ENCODE assay signal across 8 mouse cellular contexts in genomic region chr6:135011048-135011733, GRCm38 (mm10). TPM values are rescaled to one million over a fixed set of nuclear protein-coding genes. Genes with fewer than 3 reads are reported as not detected.
DNase-seq lines count a peak whose midpoint lies in the region; ATAC-seq lines count a peak whose summit lies in the region.

Gene Ddx47, plus strand, starts transcription at chr6:135011612.

- peak within 1 kb of the TSS; percentile 82 for H3K4me2 ChIP-seq in heart, embryonic 14.5 days (ENCODE audit: low read length)
- peak within 1 kb of the TSS; percentile 84 for H3K4me2 ChIP-seq in liver, embryonic 13.5 days
- H3K4me2 ChIP-seq in stomach, embryonic 16.5 days (ENCODE audit: low read depth, low read length) = peak within 1 kb of the TSS; percentile 85

- DNase-seq in c-Kit-negative CD71-positive TER-119-positive erythroid progenitor cells, embryonic 14.5 days (ENCODE audit: low read depth, low spot score) = peak; percentile 90
- DNase-seq in fibroblast of lung, adult 2 months (ENCODE audit: low read depth) = peak; percentile 84
- peak; percentile 95 for DNase-seq in kidney, postnatal 14 days
- peak; percentile 90 for DNase-seq in liver, embryonic 13.5 days
- DNase-seq in neural tube, embryonic 10.5 days (ENCODE audit: extremely low spot score, low spot score) = peak; percentile 93

- peaks cover 0 to 6% of the 10 kb centered on the region in 2 experiments; a peak in 2 of 4 replicates for H3K4me1 ChIP-seq in heart, embryonic 14.5 days (ENCODE audit: control insufficient read depth in 2 of 2, insufficient read depth in 2 of 2, low read length in 2 of 2)
- peaks cover 57% of the 10 kb centered on the region for H3K4me1 ChIP-seq in liver, embryonic 13.5 days (replicated peaks)
- peaks cover 6% of the 10 kb centered on the region for H3K4me1 ChIP-seq in stomach, embryonic 16.5 days (ENCODE audit: control insufficient read depth, insufficient read depth, low read length)

- no peaks in the 10 kb centered on the region for H3K27me3 ChIP-seq in heart, embryonic 14.5 days (ENCODE audit: control insufficient read depth, insufficient read depth, low read length)
- H3K27me3 ChIP-seq in liver, embryonic 13.5 days = no peaks in the 10 kb centered on the region
- no peaks in the 10 kb centered on the region for H3K27me3 ChIP-seq in stomach, embryonic 16.5 days (ENCODE audit: control insufficient read depth, insufficient read depth, low read length)

- peak; percentile 100 for ATAC-seq in CD4-positive, CD25-positive, alpha-beta regulatory T cell, adult 4 months
- ATAC-seq in heart, embryonic 14.5 days (ENCODE audit: insufficient number of reproducible peaks, insufficient read depth, low FRiP score, low read depth) = peak; percentile 78
- ATAC-seq in liver, embryonic 13.5 days (ENCODE audit: low read depth) = peak; percentile 87
- ATAC-seq in stomach, embryonic 16.5 days (ENCODE audit: insufficient read depth, low FRiP score) = peak; percentile 93

- H3K36me3 ChIP-seq in heart, embryonic 14.5 days (ENCODE audit: control insufficient read depth, insufficient read depth, low read length) = peaks cover 32% of the 10 kb centered on the region
- H3K36me3 ChIP-seq in liver, embryonic 13.5 days = peaks cover 30% of the 10 kb centered on the region
- peaks cover 19% of the 10 kb centered on the region for H3K36me3 ChIP-seq in stomach, embryonic 16.5 days (ENCODE audit: control insufficient read depth, insufficient read depth, low read length)

- 3% methylated on average over 19 of the region's 19 CpGs for WGBS in heart, embryonic 14.5 days
- WGBS in liver, embryonic 13.5 days (ENCODE audit: insufficient replicate concordance) = 4% methylated on average over 19 of the region's 19 CpGs
- 2% methylated on average over 19 of the region's 19 CpGs for WGBS in stomach, embryonic 16.5 days

- H3K9me3 ChIP-seq in heart, embryonic 14.5 days (ENCODE audit: control insufficient read depth, low read length) = no peaks in the 10 kb centered on the region
- no peaks in the 10 kb centered on the region for H3K9me3 ChIP-seq in liver, embryonic 13.5 days (replicated peaks)
- no peaks in the 10 kb centered on the region for H3K9me3 ChIP-seq in stomach, embryonic 16.5 days (replicated peaks; ENCODE audit: control insufficient read depth, low read length)

- peak within 1 kb of the TSS in 1 of 2 experiments; percentile 21; a peak in 1 of 4 replicates for H3K27ac ChIP-seq in heart, embryonic 14.5 days (replicated peaks in 1 of 2; ENCODE audit: control insufficient read depth in 1 of 2, insufficient read depth in 1 of 2, low read depth in 2 of 2, low read length in 2 of 2)
- peak within 1 kb of the TSS; percentile 60 for H3K27ac ChIP-seq in liver, embryonic 13.5 days
- H3K27ac ChIP-seq in stomach, embryonic 16.5 days (ENCODE audit: low read length) = peak within 1 kb of the TSS; percentile 4; the same call in 1 of the 2 replicates

- H3K9ac ChIP-seq in heart, embryonic 14.5 days (ENCODE audit: low read length) = peak within 1 kb of the TSS; percentile 84
- H3K9ac ChIP-seq in liver, embryonic 13.5 days = peak within 1 kb of the TSS; percentile 87
- H3K9ac ChIP-seq in stomach, embryonic 16.5 days (ENCODE audit: low read length) = peak within 1 kb of the TSS; percentile 89

- H3K4me3 ChIP-seq in heart, embryonic 14.5 days (ENCODE audit: control insufficient read depth in 1 of 2, insufficient read depth in 1 of 2, low read depth in 1 of 2, low read length in 2 of 2) = peak within 1 kb of the TSS; percentile 75 to 81
- peak within 1 kb of the TSS; percentile 80 for H3K4me3 ChIP-seq in liver, embryonic 13.5 days (replicated peaks)
- H3K4me3 ChIP-seq in stomach, embryonic 16.5 days (replicated peaks; ENCODE audit: low read length) = peak within 1 kb of the TSS; percentile 93

RNA-seq across cellular contexts. Expression of gene Ddx47, which starts in this region (rescaled TPM):
- polyA plus RNA-seq in CD4-positive, CD25-positive, alpha-beta regulatory T cell, adult 4 months (2017; shearing (Covaris generic)) = 100 to 1,000 TPM; 167 to 189 TPM
- 61.1 and 69.4 TPM in 2 replicates for polyA plus RNA-seq in heart, embryonic 14.5 days (2014; fragmentation: Nextera tagmentation; extraction: Ambion mirVana)
- polyA plus RNA-seq in liver, embryonic 13.5 days (2015; fragmentation: Nextera tagmentation; extraction: Ambion mirVana) = 75.7 and 82.8 TPM in 2 replicates
- 104 and 105 TPM in 2 replicates for polyA plus RNA-seq in stomach, embryonic 16.5 days (2015; fragmentation: Nextera tagmentation; extraction: Ambion mirVana)
